Mouse (Mus musculus) kidney, adult 2 months (tissue): ENCODE measurements at regions not wholly inside any gene's neighbourhood (a gene's known extent, or its start where the extent isn't known, plus 50 kb on each side); places are given as distances from the start of the nearest gene placed in this dataset.

Experiments used
- CTCF ChIP-seq: fragments of 200-500 bp; conservative IDR thresholded peaks from 2 replicates; pipeline ENCODE4 v1.5.1; 2011; ENCODE audit warnings: low read depth, mild to moderate bottlenecking, control low read depth, low read length, moderate library complexity, mixed read lengths; ENCODE audit not compliant: insufficient read depth, insufficient read length
- POLR2A ChIP-seq: fragments of 200-500 bp; IDR thresholded peaks from one replicate; pipeline ENCODE4 v1.6.1; 2011; ENCODE audit warnings: low read depth, low read length, control low read depth

DNA sequence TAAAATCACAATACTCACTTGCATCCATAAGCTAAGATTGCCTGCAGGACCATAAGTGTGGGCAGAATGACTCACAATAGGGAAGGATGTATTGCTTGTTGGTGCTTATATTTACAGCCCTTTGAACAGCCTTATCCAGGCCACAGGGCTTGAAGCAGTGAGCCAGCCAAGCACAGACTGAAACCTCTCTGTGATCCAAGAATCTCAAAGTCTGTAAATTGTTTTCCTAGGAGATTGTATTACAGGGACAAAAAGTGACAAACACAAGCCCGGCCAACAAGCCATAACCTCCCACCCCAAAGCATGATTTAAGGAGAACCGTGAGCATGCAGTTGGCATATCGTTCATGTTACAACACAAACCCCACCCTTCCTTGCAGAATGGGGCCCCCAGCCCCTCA is 319.2 kb downstream of the Wdr11 start:
- no peak for TF ChIP-seq CTCF
- TF ChIP-seq POLR2A, result no peak
